Mouse (Mus musculus): ENCODE results near the gene Pik3r1.

The Pik3r1 gene

GRCm38 (mm10) chr13:101767809-101768629 lies at the start of gene Pik3r1:
Gene Pik3r1, minus strand, starts transcription at chr13:101768217.
- DNase-seq = peak; percentile 99

GRCm38 (mm10) chr13:101813267-101813900 lies 45.4 kb upstream of the Pik3r1 start:
- peak; percentile 39 for DNase-seq

GRCm38 (mm10) chr13:101812341-101812740 lies 44.3 kb upstream of the Pik3r1 start:
- DNase-seq = no peak

DNA sequence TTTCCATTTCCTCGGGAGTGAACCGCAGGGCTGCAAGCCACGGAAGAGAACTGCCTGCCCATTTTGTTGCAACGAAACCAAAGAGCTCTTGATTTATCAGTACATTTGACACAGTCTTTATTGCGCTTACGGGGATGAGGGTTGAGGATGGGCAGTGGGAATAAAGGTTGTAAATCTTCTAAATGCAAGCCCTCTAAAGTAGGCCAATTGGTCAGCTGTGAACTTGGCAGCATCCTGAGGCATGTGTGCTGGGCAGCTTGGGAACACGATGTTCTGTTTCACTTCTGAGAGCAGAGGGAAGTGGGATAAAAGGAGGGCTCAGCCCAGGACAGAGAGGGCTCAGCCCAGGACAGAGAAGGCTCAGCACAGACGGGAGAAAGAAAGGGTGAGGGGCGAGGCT lies 43.9 kb upstream of the Pik3r1 start:
- DNase-seq = peak; percentile 59

DNA sequence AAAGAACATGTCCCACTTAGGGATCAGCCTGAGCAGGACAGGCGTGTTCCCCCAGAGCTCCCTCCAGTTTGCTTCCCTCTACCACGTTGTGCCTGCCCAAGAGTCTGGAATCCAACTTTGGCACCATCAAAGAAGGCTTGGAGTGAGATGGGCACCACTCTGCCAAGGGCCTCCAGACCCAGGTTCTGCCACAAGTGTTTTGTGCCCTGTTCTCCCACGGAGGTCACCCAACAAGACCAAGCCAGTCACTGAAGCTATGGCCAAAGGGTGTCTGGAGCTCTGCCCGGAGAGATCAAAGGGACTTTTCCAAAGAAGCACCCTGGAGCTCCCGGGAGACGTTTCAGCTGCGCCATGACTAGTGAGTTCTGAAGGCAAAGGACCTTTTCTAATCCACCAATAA lies 42.6 kb upstream of the Pik3r1 start:
- DNase-seq = peak; percentile 21

DNA sequence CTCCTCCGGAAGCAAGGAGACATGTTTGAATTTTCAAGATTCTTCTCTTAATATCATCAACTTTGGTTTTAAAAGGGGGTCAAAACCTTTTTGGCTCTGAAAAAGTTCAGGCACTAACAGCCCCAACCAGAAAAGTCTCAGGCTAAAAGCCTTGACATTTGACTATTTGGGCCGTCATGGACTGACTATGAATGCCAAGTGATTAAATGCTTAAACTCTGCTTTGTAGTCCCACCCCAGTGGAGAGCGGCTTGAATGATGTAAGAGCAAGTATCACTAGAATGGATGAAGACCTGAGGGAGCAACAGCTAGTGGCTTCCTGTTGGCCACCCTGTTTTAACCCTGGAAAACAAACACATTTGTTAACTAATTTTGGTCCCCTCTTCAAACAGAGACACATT lies 41.8 kb upstream of the Pik3r1 start:
- no peak for DNase-seq

DNA sequence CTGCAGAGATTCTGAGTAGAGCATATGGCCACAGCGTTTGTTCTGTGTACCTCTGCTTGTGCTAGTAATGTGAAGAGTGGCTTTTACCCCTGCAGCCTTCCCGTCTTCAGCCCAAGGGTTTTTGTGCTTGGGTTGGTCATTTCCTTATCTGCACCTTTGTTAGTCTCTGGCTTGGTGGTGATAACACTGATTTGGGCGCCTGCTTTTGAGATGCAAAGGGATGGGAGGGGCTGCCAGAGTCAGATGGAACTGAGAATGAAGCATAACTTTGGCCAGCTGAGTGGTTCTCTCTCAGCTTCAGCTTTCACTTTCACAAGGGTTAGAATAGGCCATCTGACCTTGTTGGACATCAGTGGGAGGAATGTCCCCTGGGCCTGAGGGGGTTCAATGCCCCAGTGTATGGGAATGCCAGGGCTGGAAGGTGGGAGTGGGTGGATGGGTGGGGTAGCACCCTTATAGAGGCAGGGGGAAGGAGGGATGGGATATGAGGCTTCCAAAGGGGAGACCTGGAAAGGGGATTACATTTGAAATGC lies 37.6 kb upstream of the Pik3r1 start:
- no peak for DNase-seq

DNA sequence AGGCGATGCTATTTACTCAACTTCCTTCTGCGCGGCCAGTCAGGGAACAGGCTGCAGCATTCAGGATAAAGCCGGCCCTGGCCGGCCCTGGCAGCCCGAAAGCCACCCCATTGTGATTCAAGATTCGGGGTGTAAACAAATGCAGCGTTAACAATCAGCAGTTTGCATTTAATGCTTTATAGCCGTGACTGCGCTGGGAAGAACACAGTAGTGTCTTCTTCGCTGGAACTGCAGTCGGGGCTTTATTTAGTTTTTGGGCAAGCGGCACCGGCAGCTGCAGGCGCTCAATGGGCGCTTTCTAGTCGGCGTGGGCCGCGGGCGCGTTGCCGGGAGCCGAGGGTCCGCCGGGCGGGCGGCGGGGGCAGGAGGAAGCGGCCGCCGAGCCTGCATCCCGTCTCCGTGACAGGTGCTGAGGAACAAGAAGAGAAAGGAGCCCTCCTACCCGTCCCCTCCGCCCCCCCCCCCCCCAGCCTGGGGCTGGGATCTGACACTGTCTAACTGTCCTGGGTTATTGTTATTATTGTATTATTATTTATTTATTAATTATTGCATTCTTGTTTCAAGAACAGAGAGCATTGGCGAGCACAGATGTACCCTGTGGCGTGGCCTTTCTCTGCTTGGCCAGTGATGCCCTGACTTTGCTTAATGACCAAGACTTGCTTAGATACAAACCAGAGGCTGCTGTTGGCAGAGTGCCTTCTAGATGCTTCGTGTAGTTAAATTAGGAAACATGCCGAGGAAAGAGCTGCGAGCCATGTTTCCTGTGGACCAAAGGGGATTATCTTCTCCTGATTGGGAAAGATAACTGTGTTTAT lies 33.6 kb upstream of the Pik3r1 start:
- DNase-seq = peak; percentile 79

GRCm38 (mm10) chr13:101800833-101801371 lies 32.9 kb upstream of the Pik3r1 start:
- no peak for DNase-seq

DNA sequence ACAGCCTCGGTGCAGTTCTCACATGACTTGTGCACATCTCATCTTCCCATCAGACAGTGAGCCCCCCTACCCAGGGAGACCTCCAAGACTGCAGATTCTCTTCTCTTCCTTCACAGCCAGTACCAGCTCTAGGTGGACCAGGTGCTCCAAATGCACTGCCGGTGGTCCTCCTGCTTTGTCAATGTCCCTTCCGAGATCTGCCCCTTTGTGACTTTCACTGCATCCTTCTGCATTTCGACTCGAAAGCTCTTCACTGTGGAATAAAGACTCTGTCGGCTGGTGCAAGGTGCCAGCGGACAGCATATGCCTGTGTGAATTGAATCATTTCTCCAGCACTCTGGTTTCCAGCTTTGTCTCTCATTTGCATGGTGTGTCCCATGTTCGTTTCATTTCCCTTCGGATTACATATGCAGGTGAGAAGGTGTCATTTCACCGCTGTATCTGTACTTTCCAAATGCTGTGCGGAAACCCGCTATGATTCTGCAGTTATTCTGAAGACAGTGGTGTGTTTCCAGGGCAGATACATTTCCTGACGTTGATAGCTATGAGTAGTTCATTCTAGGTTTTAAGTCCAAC lies 32.1 kb upstream of the Pik3r1 start:
- DNase-seq = no peak

GRCm38 (mm10) chr13:101799318-101799717 lies 31.3 kb upstream of the Pik3r1 start:
- DNase-seq = no peak

- DNase-seq = no peak
Measured at GRCm38 (mm10) chr13:101798522-101798921, 30.5 kb upstream of the Pik3r1 start.

DNA sequence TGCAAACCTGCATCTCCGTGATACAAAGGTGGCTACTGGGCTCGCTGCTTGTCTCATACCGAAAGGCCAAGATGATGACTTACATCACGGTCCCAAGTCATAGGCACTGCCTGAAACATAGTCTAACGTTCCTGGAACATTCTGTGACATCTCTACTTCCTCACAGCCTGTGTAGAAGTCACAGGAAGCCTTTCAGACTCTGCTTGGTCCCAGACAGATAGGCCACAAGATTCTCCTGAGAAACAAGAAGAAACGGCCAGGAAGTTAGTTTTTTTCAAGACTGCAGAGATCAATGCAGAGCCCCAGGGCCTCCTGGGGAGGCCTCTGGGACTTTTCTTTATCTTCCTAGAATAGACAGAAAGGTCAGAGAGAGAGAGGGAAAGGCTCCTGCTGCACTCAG lies 29.0 kb upstream of the Pik3r1 start:
- no peak for DNase-seq

DNA sequence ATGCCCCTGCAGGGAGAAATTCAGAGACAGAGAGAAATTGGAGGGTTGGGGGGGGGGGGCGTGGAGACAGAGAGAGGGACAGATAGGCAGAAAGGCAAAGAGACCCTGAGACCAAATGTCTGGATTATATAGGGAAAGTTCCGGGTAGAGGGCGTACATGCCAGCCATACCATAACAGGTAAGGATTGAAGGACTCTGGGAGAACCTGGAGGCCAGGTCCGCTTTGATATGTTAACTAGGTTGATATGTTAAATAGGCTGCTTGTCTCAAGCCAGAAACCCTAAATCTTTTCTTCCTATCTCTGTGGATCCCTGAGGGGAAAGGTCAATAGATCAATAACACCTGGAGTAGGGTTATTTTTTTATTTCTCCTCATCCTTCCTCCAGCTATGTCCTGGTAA lies 17.7 kb upstream of the Pik3r1 start:
- DNase-seq = no peak

- DNase-seq = no peak
Measured at GRCm38 (mm10) chr13:101784651-101785289, 16.8 kb upstream of the Pik3r1 start.

GRCm38 (mm10) chr13:101779011-101779410 lies 11.0 kb upstream of the Pik3r1 start:
- no peak for DNase-seq

GRCm38 (mm10) chr13:101777851-101778250 lies 9.8 kb upstream of the Pik3r1 start:
- DNase-seq = no peak

- DNase-seq = no peak
Measured at GRCm38 (mm10) chr13:101771071-101771470, 3.1 kb upstream of the Pik3r1 start.

DNA sequence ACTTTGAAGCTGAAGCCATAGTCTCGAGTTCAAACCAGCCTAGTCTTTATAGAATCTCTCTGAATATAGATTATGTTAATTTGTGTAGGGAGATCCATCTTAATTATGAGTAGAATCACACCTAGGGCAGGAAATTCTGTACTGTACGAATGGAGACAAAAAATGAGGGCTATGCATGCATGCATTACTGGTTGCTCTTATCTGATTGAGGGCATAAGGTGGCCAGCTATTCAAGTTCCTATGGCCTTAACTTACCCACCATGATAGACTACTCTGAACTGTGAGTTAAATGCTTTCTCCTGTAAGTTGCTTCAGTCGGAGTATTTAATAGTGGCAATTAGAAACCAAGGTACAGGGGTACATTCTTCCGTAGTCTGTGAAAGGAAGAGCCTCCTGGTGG lies 1.9 kb upstream of the Pik3r1 start:
- DNase-seq = no peak

- peak; percentile 75 for DNase-seq
Measured at GRCm38 (mm10) chr13:101768630-101768991, 594 bp upstream of the Pik3r1 start.

DNA sequence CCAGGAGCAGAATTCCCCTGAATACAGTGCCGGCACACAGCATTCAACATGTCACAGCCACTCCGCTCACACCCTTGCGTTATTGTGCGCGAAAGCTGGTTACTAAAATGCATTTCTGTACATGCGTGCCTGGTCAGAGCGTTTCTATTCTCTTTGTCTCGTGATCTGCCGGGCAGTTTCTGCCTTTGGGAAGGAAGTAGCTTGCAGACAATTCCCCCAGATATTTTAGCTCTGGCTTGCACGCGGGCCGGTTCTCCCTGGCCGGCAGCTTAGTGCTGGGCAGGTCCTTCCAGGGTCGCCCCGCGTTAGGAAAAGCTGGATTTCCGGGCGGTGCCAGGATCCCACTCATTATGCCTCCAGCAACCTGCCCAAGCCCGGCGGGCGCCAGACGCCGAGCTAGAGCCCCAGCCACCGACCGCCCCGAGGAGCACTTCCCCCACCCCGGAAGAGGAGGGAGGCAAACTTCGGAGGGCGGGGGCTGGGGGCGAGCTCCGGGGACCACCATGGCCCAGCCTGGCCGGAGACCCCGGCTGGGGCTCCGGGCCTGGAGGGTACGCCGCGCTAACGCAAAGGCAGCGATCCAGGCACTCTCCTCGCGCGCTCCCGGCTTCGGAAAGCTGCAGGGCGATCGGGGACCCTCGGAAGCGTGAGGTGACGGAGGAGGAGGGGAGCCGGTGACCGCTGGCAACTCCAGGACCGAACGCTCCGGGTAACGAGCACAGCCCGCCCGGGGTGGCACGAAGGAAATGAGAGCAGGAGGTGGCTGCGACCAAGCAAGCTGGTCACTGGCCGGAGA lies 806 bp downstream of the Pik3r1 start:
- DNase-seq = peak; percentile 63
